Mouse (Mus musculus) frontal cortex, postnatal 36 days (tissue): ENCODE data around the gene Yaf2.

Experiments used
- DNase-seq, 2 experiments: peaks; one replicate each; pipeline ENCODE4 v3.0.0; 2022; ENCODE audit warnings: low spot score in 2 of 2

The Yaf2 gene

DNA sequence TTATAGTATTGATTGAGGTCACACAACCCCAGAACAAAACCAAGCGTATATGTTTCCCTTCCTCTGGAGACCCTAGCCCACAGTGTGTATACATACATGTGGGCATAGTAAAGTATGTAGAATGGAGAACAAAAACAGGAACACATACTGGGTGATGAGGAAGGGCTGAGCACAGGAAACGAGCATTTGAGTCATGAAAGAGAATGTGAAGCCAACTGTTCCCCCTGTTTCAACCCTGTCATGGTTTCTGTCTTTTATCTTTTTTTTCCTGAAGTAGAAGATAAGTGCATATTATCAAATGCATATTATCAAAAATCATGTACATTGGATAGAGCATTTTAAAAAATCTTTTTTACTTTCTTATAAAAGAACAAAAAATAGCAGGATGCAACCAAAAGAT lies 49.1 kb downstream of the Yaf2 start:
- no peak for DNase-seq

DNA sequence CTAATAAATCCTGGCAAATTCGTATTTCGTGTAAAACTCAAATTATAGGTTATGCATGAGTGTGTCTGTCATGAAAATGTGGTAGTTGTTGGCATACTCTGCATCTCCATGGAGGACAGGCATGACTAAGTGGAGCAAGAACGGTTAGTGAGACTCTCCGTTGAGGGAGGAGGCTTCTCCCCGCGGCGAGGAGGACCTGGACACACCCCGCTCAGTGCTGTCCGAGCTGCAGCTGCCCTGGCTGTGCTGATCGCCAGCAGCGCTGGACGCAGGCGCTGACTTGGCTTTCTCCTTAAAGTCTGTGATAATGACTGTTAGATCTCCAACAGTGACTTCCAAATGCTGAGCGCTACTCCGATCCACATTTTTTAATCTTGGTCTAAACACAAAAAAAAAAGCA lies 51.5 kb downstream of the Yaf2 start:
- no peak for DNase-seq

DNA sequence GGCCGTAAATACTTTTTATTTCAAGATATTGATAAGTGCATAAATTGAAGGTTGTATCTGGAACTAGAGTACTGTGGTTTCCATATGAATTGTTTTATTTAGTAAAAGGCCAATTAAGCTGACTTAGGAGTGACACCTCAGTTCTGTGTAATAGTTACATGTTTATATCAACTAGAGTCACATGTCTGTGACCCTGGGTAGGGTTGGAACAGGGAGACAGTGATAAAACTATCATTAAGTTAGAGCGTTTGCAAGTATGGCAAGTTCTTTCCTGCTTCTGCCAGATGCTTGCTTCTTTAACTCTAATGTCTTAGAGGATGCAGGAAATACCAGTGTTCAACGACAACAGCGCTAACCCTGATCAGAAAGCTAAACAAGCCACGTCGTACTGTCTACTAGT lies 52.4 kb downstream of the Yaf2 start:
- DNase-seq, result no peak

DNA sequence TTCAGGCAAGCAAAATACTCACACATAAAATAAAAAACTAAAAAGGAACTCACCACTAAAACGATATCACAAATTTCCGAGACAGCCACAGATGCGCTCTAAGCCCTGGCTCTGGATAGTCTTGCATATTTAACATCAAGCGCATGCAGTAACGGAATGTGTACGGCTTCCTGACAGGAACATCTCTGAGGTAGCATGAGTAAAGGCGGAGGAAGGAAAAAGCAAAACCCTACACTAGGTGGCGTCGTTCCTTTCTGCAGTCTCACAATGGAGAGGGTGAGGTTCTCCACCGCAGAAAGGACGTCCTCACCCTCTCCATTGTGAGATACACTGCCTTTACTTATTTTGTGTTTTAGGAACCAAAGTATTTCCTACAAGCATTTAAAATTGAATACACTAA lies 53.4 kb downstream of the Yaf2 start:
- peak in 1 of 2 experiments; percentile 23 for DNase-seq

DNA sequence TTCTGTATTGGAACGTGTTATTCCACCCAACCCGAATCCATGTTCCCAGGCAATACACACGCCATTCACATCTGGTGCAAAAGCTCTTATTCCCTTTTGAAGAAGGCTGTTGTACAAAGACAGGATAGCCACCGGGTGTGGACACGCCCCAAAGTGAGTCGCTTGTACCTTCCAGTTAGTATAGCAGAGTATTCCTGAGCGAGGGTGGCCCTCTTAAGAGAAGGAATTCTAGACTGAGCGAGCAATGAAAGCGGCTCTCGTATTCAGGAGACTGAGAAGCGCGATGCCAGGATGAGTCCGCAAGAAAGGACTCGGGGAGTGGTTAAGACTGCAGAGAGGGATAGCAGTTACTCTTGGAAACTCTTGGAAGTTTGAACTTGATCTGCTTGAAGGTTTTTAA lies 60.5 kb downstream of the Yaf2 start:
- DNase-seq, result no peak

DNA sequence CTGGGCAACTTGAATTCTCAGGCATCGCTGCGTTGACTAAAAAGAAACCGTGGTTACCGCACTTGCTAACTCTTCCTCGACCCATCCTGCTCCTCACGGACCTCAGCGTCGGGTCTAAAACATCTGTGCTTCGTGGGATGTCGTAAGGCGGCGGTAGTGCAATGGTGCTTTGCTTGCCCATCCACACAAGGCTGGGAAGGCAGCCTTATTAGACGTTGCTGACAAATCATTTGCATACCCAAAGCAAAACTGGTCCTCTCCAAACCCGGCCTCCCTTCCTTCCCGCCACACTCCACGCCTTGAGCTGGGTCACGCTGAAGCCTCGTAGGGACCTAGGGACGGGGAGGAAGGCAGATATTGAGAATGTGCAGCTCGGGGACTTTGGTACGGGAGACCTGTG lies 61.1 kb downstream of the Yaf2 start:
- no peak for DNase-seq

DNA sequence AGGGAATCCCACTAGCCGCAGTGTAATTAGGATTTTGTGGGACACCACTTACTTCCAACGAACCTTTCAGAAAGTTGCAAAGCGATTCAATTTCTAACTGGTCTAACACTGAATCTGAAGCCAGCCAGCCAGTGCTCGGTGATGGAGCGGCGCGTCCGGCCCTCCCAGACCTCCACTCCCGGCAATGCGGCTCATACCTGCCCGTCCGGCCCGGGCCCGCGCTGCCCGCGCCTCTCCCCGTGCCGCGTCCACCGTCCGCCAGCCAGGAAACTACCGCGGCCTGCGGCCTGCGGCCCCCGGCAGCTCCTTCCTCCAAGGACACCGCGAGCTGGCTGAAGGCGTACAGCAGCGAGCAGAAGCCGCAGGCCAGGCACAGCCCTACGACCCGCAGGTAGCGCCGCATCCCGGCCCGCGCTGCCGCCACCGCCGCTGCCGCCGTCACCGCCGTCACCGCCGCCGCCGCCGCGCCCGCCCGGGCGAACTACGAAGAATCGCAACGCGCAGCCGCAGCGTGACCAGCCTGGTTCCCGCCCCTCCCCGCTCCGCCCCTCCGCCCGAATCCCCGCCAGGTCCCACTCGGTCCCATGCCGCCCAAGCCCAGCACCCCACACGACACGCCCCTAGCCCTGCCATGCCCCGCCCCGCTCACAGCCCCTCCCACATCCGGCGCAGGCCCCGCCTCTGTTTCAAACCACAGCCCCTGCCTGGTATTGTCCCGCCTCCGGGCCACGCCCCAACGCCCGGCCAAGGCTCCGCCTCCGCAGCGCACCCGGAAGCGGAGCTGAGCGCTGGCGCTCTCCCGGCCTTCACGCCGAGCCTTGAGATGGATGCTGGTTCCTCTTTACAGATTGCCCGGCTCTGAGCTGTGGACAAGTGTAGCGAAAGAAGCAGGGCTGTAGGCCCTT lies 61.8 kb downstream of the Yaf2 start, which contains the start of gene Gxylt1:
Gene Gxylt1 (minus strand): TSS at position 501 of the 905 bp plus-strand sequence.
- DNase-seq, result peak; percentile 99

DNA sequence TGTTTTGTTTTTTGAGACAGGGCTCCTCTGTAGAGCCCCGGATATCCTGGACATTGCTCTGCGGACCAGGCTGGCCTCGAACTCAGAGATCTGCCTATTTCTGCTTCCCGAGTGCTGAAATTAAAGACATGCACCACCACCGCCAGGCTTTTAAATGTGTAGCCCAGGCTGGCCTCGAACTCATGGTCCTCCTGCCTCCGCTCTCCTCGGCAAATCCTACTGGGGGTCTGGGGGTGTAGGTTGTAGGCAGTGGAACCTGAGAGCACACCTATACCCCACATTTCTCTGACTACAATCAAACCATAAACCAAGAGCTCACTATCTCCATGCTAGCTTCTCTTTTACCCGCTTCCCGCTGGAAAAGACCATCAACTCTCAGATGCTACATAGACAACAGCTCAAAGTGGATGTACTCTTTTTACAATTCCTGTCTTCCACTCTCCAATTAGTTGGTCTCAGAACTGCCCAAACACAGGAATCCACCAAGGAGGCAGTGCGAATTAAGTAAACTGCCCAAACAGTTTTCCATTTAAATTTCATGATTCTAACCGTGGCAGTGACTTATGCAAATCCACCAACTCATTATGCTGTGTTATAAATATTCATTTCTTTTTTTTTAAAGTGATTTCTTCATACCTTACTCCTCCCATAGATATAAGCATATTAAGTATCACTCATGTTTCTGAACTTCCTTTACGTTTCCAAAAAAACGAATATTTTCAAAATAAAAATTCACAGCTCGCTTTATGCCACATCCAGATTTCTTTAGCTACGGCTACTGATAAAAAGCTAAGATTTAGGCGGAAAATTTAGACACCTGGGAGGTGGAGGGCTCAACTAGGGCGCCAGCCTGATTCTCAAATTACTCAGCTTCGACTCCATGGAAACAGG lies 62.7 kb downstream of the Yaf2 start:
- no peak for DNase-seq

DNA sequence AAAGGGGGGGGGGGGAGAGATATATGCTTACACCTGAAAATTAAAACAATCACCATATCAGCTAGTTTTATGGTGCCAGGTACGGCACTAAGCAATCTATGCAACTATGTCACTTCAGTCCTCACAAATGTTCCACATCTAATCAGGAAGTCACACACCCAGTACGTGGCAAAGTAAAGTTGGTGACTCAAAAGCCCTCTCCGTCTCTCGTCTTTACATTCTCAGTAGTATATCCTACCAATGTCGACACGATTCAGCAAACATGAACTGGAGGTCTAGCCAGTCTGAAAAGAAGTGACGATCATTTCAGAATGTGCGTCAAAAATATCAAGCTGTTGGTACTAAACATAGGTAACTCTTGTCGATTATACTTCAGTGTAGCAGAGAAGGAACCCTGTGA lies 63.8 kb downstream of the Yaf2 start:
- no peak for DNase-seq

DNA sequence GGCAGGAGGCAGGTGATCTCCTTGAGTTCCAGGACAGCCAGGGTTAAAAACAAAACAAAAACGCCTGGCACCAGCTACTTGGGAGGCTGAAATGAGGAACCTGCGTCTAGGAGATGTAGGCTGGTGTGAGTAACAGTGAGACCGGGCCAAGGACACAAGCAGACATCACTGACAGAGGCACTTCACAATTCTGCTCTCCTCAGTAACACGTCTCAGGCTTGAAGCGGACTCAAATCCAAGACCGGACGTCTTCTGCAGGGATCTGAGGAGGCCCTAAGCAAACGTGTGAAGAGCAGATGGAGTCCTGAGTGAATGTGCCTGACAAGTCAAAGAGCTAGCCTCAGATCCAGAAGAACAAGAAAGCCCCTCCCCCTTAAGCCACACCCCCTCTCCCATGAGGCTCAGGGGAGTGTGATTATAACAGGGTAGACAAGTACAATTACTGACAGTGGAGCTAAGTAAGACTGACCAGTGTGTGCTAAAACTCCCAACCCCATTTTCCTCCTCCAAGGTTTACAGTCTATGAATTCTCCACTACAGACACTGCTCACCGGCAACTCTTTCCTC lies 66.4 kb downstream of the Yaf2 start:
- DNase-seq, result no peak

DNA sequence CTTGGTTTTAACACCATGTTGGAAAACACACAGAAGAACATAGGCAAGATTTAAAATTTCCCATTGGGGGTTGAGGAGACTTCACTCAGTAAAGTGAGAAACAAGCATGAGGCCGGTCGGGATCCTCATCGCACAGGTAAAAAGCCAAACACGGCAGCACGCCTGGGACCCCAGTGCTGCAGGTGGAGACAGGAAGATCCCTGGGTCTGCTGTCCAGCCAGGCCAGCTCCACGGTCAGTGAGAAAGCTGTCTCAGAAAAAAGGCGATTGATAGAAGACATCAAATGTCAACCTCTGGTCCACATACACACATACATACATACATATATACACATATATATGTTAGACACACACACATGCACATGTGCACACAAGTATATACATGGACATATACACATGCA lies 67.2 kb downstream of the Yaf2 start:
- no peak for DNase-seq

DNA sequence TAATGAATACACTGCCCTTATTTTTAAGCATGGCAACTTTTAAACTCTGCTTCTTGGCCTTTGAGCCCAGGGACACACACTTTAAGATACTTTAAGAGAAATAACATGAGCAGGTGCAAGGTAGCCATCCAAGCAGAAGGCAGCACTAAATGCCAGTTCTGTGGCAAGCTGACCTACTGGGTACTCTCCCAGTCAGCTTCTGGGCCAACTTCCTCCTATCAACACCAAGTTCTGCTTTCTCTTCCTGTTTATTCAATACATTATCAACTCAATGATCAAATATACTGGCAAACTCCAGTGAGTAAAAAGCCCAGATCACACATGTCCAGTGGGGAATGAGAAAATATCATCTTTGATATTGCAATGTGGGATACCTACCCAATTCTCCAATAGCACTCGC lies 68.7 kb downstream of the Yaf2 start:
- DNase-seq, result no peak

DNA sequence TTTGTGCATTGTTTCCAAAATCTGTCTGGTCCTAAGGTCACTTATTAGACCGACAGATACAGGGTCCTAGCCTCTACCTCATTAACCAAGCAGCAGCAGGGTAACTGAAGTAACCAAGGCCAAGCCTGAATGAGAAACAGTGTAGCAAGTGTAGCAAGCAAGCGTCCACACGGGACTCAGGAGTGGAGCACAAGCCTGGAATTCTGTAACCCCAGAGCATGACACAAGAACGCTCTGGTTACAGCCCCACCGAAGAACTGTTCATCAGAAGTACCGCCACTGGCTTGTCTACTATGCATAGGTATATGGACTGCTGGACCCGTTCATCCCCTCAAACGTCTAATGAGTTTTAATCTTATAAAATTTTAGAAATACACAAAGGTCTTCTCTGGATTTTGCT lies 69.3 kb downstream of the Yaf2 start:
- no peak for DNase-seq

DNA sequence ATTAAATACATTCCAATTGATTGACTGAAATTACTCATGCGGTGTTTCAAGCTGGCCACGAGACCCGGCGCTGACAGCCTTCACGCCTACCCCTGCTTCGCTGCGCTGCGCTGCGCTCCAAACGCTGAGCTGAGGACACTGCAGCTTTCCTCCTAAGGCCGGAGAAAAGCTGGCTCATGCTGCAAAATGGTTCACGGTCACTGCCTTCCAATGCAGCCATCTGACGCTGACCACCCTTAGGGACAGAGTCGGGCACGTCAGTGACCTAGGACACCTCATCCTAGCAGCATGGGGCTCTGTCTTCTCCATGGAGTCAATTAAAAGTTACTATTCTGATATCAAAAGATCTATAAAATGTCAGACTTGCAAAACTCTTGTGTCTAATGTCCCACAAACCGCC lies 70.4 kb downstream of the Yaf2 start:
- DNase-seq, result no peak

DNA sequence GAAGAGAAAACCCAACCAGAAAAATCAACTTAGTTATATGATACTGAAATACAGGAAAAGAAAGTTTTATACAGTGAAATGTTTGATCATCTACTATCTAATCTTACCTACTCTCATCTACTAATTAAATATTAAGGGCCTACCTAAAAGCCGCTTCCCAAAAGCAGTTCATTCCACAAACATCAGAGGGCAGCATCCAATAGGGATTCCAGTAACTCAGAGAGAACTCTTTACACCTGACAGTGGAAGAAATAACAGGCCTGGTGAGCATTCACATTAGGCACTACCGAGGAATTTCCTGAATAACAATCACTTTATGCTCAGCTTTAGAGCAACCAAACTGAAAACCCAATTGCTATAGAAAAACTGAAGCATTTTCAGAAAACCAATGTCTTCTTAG lies 71.0 kb downstream of the Yaf2 start:
- peak; percentile 47 to 74 for DNase-seq

DNA sequence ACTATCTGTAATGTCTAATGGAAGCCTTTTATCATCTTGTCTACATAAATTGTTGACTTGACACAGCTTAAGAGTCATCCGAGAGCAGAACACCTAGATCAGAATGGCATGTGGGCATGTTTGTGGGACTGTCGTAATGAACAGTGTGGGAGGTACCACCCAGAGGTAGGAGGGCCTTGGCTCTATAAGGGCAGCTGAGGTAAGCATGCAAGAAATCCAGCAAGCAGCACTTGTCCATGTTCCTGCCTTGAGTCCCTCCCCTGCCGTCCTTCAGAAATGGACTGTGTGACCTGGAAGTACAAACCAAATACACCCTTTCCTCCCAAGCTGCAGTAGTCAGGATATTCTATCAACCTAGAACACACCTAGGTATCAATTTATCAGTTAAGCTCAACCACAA lies 71.5 kb downstream of the Yaf2 start:
- no peak for DNase-seq

DNA sequence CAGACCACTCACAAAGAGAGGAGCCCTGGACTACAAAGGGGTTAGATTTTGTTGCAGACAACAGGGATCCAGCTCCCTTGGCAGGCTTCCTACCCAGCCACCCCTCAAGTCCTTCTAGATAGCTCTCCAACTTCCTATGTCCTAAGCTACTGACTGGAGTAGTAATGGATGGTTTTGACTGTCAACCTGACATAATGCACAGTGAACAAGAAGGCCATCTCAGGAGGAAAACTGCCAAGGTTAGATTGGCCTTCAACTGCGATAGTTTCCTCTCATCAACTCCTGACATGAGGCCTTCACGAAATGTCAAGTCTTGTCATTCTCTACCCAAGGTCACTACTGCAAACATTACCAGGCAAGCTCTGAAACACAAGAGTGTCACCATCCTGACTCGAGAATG lies 72.5 kb downstream of the Yaf2 start:
- no peak for DNase-seq

DNA sequence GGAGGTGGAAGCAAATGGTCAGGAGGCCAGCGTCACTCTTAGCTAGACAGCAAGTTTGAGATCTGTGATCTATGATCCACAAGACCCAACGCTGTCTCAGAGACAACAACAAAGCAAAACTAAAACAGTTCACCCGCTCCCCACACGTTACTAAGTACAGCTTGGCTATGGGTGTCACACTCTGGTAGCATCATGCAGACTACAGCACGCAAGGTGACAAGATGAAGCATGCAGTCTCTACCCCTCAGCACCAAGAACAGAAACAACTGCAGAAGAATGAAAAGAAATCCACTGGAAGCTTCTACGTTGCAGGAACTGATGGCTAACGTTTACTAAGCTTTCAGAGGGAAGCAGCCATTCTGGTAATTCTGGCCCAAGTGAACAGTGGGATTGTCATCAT lies 73.2 kb downstream of the Yaf2 start:
- no peak for DNase-seq

DNA sequence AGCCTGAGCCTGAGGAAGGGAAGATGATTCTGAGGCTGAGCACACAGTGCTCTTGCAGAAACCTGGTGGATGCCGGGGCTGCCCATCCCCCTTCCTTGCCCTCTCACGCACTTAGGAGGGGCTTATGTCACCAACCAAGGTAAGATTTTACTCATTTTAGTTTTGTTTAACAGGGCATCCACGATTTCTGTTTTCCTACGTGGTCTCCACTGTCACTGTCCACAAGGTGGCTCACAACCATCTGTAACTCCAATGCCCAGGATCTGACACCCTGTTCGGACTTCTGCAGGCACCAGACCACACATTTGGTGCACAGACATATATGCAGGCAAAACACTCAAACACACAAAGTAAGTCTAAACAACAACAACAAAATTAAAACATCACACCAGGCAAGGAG lies 73.9 kb downstream of the Yaf2 start:
- no peak for DNase-seq

DNA sequence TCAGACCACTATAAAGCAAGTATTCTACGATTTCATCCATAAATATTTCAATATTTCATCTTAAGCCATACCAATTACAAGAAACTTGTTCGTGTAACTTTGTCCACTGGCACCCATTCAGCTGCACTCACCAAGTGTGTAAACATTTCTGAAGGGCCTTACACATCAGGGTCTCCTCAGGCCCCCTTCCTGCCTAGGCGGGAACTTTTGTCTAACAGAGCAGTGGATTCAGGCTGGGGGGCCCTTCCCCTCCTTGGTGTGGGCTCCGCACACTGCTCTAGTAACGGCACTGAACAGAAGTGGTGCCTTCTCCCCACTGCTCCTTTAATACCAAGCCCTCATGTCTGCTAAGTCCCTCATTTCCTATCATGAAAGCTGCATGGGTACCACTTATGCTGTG lies 74.5 kb downstream of the Yaf2 start:
- DNase-seq, result no peak

DNA sequence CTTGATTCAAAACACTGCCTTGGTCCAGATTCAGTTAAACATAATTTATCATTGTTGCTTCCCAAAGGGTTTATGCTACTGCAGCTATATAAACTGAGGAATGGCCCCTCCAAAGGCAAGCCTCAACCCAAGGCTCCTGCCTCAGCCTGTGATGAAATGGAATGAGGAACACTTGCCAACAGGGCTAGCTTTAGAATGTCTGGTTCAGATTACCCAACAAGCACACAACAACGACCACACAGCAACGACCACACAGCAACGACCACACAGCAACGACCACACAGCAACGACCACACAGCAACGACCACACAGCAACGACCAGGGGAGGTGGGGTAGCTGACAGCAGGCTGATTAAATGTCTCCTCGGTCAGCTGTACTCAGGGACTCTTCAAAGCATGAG lies 76.8 kb downstream of the Yaf2 start:
- no peak for DNase-seq

DNA sequence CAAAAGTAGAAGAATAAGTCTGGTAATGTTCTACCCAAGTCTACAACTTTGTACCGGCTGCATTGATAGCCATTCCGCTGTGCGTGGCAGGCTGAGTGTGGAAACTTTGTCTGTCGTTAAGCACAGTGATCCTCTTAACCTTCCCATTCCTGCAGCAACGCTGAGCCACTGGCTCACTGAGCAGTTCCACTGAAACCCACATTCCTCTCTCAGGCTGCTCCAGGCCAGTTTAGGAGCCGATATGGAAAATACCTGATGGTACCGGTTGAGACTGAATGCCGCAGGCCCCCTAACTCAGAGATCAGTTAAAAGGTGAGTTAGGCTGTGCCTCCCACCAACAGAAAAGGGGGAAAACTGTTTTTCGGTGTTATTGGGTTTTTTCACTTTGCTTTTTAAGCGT lies 81.4 kb downstream of the Yaf2 start:
- DNase-seq, result no peak

DNA sequence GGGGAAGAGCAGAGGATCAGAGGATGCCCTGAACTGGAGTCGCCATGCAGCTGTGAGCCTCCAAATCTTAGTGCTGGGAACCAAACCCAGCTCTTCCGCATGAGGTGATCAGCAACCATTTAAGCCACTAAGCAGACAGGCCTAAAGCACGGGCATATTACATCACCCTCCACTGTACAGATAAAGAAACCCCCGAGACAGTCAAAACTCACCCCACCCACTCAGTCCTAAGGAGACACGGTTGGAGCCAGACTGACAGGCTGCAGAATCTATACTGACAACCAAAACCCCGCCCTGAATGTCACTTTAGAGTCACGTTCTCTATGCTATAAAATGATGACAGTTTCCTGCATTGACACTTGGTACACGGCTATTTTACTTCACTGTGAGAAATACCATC lies 83.6 kb downstream of the Yaf2 start:
- DNase-seq, result no peak
